Comparison of ENCODE assay signal across 8 mouse cellular contexts in genomic region chrX:18882088-18882783, GRCm38 (mm10).
A peak's percentile ranks its signal among the peaks of the same experiment; 100 is the strongest.
DNase-seq lines count a peak whose midpoint lies in the region; ATAC-seq and TF ChIP-seq lines count a peak whose summit lies in the region.

No protein-coding gene starts in this region.

- H3K9me3 ChIP-seq in liver, postnatal 0 days (ENCODE audit: low read length): no peaks in the 10 kb centered on the region
- no peaks in the 10 kb centered on the region for H3K9me3 ChIP-seq in hindbrain, embryonic 14.5 days (ENCODE audit: control insufficient read depth, low read length)

- no peaks in the 10 kb centered on the region for H3K27me3 ChIP-seq in liver, postnatal 0 days (ENCODE audit: insufficient read depth, low read length)
- H3K27me3 ChIP-seq in hindbrain, embryonic 14.5 days (ENCODE audit: control insufficient read depth, insufficient read depth, low read length): no peaks in the 10 kb centered on the region

- DNase-seq in kidney, postnatal 14 days: peak; percentile 9
- no peak for DNase-seq in kidney, adult 18-20 months
- DNase-seq in adipocyte (ENCODE audit: low spot score): peak; percentile 85
- peak; percentile 3 to 8 for DNase-seq in frontal cortex, postnatal 25 days (ENCODE audit: low spot score in 2 of 2)
- DNase-seq in liver, postnatal 0 days: peak; percentile 20
- DNase-seq in retina, postnatal 1 day: no peak
- no peak for DNase-seq in gastrocnemius, postnatal 25 days
- DNase-seq in hindbrain, embryonic 14.5 days (ENCODE audit: low spot score): no peak

- no peak overlapping the region for H3K4me2 ChIP-seq in liver, postnatal 0 days (ENCODE audit: low read depth, low read length)
- H3K4me2 ChIP-seq in hindbrain, embryonic 14.5 days (replicated peaks): no peak overlapping the region

- 40% methylated on average over 8 of the region's 8 CpGs for WGBS in liver, postnatal 0 days (ENCODE audit: insufficient replicate concordance)
- whole genome bisulfite sequencing in hindbrain, embryonic 14.5 days: 64% methylated on average over 8 of the region's 8 CpGs

- no peak overlapping the region for H3K4me3 ChIP-seq in liver, postnatal 0 days (ENCODE audit: low read depth, low read length)
- no peak overlapping the region for H3K4me3 ChIP-seq in hindbrain, embryonic 14.5 days (replicated peaks; ENCODE audit: low read length)

- no peaks in the 10 kb centered on the region for H3K4me1 ChIP-seq in liver, postnatal 0 days (ENCODE audit: insufficient read depth)
- no peaks in the 10 kb centered on the region for H3K4me1 ChIP-seq in hindbrain, embryonic 14.5 days (replicated peaks; ENCODE audit: control insufficient read depth, insufficient read depth, low read length)

- no peak overlapping the region for H3K9ac ChIP-seq in liver, postnatal 0 days (replicated peaks)
- H3K9ac ChIP-seq in hindbrain, embryonic 14.5 days: no peak overlapping the region

- peak; percentile 71; the same call in 1 of the 2 replicates for ATAC-seq in liver, postnatal 0 days
- no peak for ATAC-seq in hindbrain, embryonic 14.5 days (ENCODE audit: low FRiP score)

- TF ChIP-seq EP300 in liver, postnatal 0 days (IDR thresholded peaks at IDR 0.05; ENCODE audit: low read depth): no peak

- peak; percentile 52 for TF ChIP-seq CTCF in liver, postnatal 0 days (IDR thresholded peaks at IDR 0.05; ENCODE audit: low read depth)

- no peaks in the 10 kb centered on the region for H3K36me3 ChIP-seq in liver, postnatal 0 days (replicated peaks; ENCODE audit: insufficient read depth, low read length)
- H3K36me3 ChIP-seq in hindbrain, embryonic 14.5 days (replicated peaks; ENCODE audit: control insufficient read depth, insufficient read depth): no peaks in the 10 kb centered on the region

- no peak overlapping the region for H3K27ac ChIP-seq in liver, postnatal 0 days (ENCODE audit: low read depth)
- no peak overlapping the region for H3K27ac ChIP-seq in hindbrain, embryonic 14.5 days

Comparison
In these comparisons a context has a peak if more than half of its experiments do, and no peak if none do; other contexts are left out.
1. DNase-seq: peak in kidney, postnatal 14 days (single experiment), adipocyte (single experiment), frontal cortex, postnatal 25 days (2 of 2) and liver, postnatal 0 days (single experiment); none in kidney, adult 18-20 months (single experiment), retina, postnatal 1 day (single experiment), gastrocnemius, postnatal 25 days (single experiment) and hindbrain, embryonic 14.5 days (single experiment).